Mouse (Mus musculus): Measurements from ENCODE around the gene Psma1.

DNA sequence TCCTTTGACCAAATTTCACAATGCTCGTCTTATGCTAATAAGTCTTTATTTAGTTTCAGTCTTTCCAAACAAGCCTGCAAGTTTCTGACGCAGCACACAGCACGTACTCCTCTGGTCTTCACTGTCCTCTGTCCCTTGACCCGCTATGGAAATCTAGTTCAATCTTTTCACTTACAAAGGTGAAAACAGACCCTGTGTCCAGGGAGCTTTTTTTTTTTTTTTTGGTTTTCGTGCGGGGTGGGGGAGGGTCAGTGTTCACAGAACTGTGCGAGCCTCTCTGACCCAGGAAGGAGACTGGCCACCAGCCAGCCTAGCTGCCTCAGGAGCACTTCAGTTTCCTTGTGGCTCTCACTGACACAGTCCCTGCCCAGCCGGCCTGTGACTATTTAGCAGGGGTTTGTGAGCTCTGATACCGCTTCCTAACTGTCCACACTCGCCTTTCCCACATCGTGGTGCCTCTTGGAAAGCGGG lies 16.6 kb upstream of the Psma1 start:
- TF ChIP-seq CTCF (IDR thresholded peaks at IDR 0.05; ENCODE audit: borderline replicate concordance, extremely low read depth, insufficient read depth, insufficient read length) (no peak), POLR2A (IDR thresholded peaks at IDR 0.05; ENCODE audit: borderline replicate concordance, extremely low read depth, insufficient read depth, insufficient read length, poor library complexity, severe bottlenecking) (no peak)
